Mouse (Mus musculus): ENCODE measurements around the gene Jmjd8. TPM values are rescaled to one million over a fixed set of nuclear protein-coding genes. Genes with fewer than 3 reads are reported as not detected.
"Not testable (repeated sequence)": the region's sequence is repeated elsewhere in the genome, so short reads cannot be mapped to it uniquely, and the experiment has no call there.

The Jmjd8 gene
- polyA plus RNA-seq, 1 experiment from 2014 or later: 40.6 TPM

DNA sequence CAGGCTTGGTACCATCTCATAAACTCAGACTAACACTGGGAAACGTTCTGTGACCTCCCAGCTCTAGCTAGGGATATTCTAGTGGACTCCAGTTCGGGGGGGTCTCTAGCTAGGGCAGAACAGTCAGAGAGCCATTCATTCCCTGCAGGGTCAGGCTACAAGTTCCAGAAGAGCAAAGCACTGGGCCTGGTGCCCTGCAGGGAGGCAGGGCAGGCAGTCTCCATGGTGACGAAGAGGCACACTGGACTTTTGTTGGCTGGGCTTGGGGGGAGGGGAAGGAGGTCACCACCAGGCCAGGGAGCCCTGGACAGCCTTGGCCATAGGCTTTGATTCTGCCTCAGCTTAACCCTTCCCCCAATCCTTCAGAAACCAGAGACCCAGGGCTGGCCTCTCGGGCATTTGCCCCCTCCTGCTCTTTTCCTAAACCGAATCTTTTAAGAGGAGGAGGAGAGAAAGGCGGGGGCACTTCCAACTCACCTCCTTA is 33.0 kb upstream of the Jmjd8 start, which contains the start of gene AC134908.4:
TSS of gene AC134908.4 (minus strand) at position 51 of the 484 bp plus-strand sequence.
- Histone ChIP-seq H3K27me3 (ENCODE audit: insufficient read depth, low read length) (no peaks in the 10 kb centered on the region), H3K9ac (peak within 1 kb of the TSS; percentile 52), H3K4me2 (peak within 1 kb of the TSS; percentile 98), H3K4me3 (ENCODE audit: low read depth, low read length) (peak within 1 kb of the TSS; percentile 61), H3K9me3 (ENCODE audit: low read depth, low read length) (no peaks in the 10 kb centered on the region), H3K4me1 (ENCODE audit: insufficient read depth) (peaks cover 14% of the 10 kb centered on the region), H3K36me3 (ENCODE audit: insufficient read depth) (0 out of 2 replicates have a peak, but pooled peaks cover 10% of the 10 kb centered on the region), H3K27ac (ENCODE audit: low read depth) (peak within 1 kb of the TSS; percentile 64; the same call in 1 of the 2 replicates)
- no peak for TF ChIP-seq CTCF (IDR thresholded peaks at IDR 0.05; ENCODE audit: low read depth)
- DNase-seq (peak; percentile 38), ATAC-seq (ENCODE audit: insufficient read depth) (no peak)
- 20% methylated on average over 6 of the region's 6 CpGs for WGBS

DNA sequence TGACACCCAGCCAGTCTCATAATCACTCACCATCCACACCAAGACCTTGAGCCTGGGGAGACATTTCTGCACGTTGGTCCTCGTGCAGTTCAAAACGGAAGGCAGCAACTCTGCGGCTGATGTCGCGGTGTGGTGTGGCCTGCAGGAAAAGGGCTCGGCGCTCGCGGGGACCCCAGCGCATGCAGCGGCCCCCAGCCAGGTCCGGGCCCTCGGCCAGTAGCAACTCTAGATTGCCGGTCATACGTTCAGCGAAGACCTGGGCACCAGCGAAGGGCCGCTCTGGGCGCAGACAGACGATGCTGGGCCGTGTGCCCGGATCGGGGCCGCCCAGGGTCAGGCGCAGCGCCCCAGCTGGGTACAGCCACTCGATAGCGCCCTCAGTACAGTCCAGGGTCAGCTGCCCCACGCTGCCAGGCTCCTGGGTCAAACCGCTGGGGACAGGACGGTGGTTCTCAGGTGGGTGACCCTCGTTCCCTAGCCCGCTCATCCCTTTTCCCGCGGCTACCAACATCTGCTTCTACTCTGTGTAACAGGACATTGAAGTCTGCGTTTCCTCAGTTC is 32.4 kb upstream of the Jmjd8 start:
- H3K9ac ChIP-seq: peak overlapping the region; percentile 52
- no peaks in the 10 kb centered on the region for H3K27me3 ChIP-seq (ENCODE audit: insufficient read depth, low read length)
- no peak for DNase-seq
- H3K27ac ChIP-seq (ENCODE audit: low read depth): peak overlapping the region; percentile 64; the same call in 1 of the 2 replicates
- H3K36me3 ChIP-seq (ENCODE audit: insufficient read depth): 0 out of 2 replicates have a peak, but pooled peaks cover 10% of the 10 kb centered on the region
- no peaks in the 10 kb centered on the region for H3K9me3 ChIP-seq (ENCODE audit: low read depth, low read length)
- H3K4me2 ChIP-seq: peak overlapping the region; percentile 98
- TF ChIP-seq CTCF (IDR thresholded peaks at IDR 0.05; ENCODE audit: low read depth): no peak
- peak; percentile 3; the same call in 1 of the 2 replicates for ATAC-seq (ENCODE audit: insufficient read depth)
- H3K4me1 ChIP-seq (ENCODE audit: insufficient read depth): peaks cover 14% of the 10 kb centered on the region
- H3K4me3 ChIP-seq (ENCODE audit: low read depth, low read length): peak overlapping the region; percentile 61
- under 1% methylated on average over 37 of the region's 37 CpGs for WGBS

DNA sequence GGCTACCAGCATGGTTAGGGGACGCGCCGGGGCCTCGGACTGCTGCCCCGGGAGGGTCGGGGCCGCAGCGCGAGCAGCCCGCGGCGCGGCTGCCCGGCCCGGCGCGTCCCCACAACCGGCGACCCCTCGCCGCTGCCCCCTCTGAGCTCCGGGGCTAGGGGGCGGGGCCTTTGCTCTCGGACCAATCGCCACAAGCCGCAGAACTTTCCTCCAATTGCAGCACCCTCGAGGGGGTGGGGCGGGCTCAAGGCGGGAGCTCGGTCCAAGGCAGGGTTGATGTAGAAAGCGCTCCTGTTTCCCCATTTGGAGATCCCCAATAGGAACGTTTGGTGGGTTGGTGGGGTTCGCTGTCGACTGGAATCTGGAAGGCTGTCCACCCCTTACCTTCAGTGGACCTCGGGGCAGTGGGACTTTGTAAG is 31.7 kb upstream of the Jmjd8 start, which contains the start of gene Metrn:
TSS of gene Metrn (minus strand) at position 186 of the 419 bp plus-strand sequence.
- Histone ChIP-seq H3K9me3 (ENCODE audit: low read depth, low read length) (no peaks in the 10 kb centered on the region), H3K27me3 (ENCODE audit: insufficient read depth, low read length) (no peaks in the 10 kb centered on the region), H3K4me2 (peak within 1 kb of the TSS; percentile 98), H3K4me1 (ENCODE audit: insufficient read depth) (peaks cover 14% of the 10 kb centered on the region), H3K36me3 (ENCODE audit: insufficient read depth) (0 out of 2 replicates have a peak, but pooled peaks cover 10% of the 10 kb centered on the region), H3K4me3 (ENCODE audit: low read depth, low read length) (peak within 1 kb of the TSS; percentile 61), H3K27ac (ENCODE audit: low read depth) (peak within 1 kb of the TSS; percentile 64; the same call in 1 of the 2 replicates), H3K9ac (peak within 1 kb of the TSS; percentile 52)
- no peak for TF ChIP-seq CTCF (IDR thresholded peaks at IDR 0.05; ENCODE audit: low read depth)
- WGBS: under 1% methylated on average over 35 of the region's 35 CpGs
- DNase-seq (peak; percentile 94), ATAC-seq (ENCODE audit: insufficient read depth) (peak; percentile 78)

DNA sequence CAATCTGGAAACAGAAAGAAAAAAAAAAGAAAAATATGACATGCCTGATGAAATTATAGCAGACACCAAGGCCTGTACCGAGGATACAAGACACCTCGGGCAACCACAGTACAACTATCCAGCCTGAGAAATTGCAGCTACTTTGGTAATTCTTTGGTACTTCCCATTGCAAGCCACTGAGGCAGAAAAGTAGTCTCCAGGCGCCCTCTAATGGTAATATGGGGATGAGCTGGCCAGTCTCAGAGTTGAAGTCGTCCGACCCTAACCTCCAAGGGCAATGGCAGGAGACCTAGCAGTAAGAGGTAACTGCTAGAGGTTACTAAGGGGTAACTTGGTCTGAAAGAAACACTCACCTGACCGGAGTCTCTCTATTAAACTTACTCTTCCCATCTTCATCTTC is 27.6 kb upstream of the Jmjd8 start:
- H3K9me3 ChIP-seq (ENCODE audit: low read depth, low read length): no peaks in the 10 kb centered on the region
- peak; percentile 84 for TF ChIP-seq CTCF (IDR thresholded peaks at IDR 0.05; ENCODE audit: low read depth)
- peaks cover under 1% of the 10 kb centered on the region; the same call in 1 of the 2 replicates for H3K4me1 ChIP-seq (ENCODE audit: insufficient read depth)
- H3K4me3 ChIP-seq (ENCODE audit: low read depth, low read length): no peak overlapping the region
- no peak for ATAC-seq (ENCODE audit: insufficient read depth)
- DNase-seq: peak; percentile 91
- WGBS: 6% methylated on average over 6 of the region's 6 CpGs
- no peak overlapping the region for H3K4me2 ChIP-seq
- no peak overlapping the region for H3K27ac ChIP-seq (ENCODE audit: low read depth)
- H3K9ac ChIP-seq: no peak overlapping the region
- H3K36me3 ChIP-seq (ENCODE audit: insufficient read depth): no peaks in the 10 kb centered on the region
- no peaks in the 10 kb centered on the region for H3K27me3 ChIP-seq (ENCODE audit: insufficient read depth, low read length)

DNA sequence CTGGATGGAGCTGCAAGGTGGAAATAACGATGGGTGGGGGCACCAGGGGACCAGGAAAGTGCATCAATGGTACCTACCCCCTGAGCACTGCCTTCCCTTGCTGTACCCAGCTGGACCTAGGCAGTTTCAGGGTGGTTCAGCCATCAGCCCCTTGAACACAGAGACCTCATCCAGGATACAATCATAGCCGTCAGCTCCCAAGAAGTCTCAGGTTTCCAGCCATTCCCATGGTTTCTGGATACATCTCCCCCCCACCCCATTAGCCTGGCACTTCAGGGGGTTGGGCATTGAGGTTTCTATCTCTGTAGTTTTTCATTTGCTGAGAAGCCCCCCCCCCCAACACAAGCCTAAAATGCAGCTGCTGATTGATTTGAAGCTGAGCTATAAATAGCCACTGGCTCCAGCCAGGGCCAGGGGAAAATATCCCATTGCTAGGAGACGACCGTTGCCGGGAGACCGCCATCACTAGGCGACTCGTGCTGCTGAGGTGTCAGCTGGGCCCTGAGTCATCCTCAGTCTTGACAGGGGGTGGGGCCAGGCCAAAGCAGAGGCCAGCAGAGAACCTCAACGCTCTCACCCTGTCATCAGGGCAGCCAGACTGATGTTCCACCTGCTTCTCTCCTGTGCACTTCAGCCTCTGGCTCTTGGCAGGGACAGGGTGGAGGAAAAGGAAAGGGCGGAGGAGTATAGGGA is 25.7 kb upstream of the Jmjd8 start:
- H3K4me2 ChIP-seq: no peak overlapping the region
- TF ChIP-seq CTCF (IDR thresholded peaks at IDR 0.05; ENCODE audit: low read depth): no peak
- peak; percentile 28 for DNase-seq
- no peaks in the 10 kb centered on the region; the same call in 1 of the 2 replicates for H3K27me3 ChIP-seq (ENCODE audit: insufficient read depth, low read length)
- H3K9me3 ChIP-seq (ENCODE audit: low read depth, low read length): no peaks in the 10 kb centered on the region
- no peaks in the 10 kb centered on the region for H3K4me1 ChIP-seq (ENCODE audit: insufficient read depth)
- H3K4me3 ChIP-seq (ENCODE audit: low read depth, low read length): no peak overlapping the region
- H3K9ac ChIP-seq: no peak overlapping the region
- no peaks in the 10 kb centered on the region for H3K36me3 ChIP-seq (ENCODE audit: insufficient read depth)
- H3K27ac ChIP-seq (ENCODE audit: low read depth): no peak overlapping the region
- 8% methylated on average over 10 of the region's 10 CpGs for WGBS
- peak; percentile 48; the same call in 1 of the 2 replicates for ATAC-seq (ENCODE audit: insufficient read depth)

DNA sequence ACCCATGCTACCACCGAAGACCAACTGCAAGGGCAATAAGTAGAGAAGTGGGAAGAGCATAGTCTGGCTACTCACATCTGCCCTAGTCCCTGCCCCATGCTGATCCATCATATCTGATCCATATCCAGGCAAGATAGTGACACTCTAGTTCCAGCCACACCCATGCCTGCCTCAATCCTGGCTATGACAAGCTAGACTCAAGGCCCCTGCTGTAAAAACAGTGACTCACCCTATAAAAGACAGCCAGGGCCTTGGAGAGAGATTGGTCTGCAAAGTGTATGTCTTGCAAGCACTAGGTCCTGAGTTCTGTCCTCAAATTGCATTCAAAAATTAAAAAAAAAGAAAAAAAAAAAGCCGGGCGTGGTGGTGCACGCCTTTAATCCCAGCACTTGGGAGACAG is 22.2 kb upstream of the Jmjd8 start:
- H3K27me3 ChIP-seq (ENCODE audit: insufficient read depth, low read length): peaks cover 31% of the 10 kb centered on the region
- H3K4me3 ChIP-seq (ENCODE audit: low read depth, low read length): no peak overlapping the region
- TF ChIP-seq CTCF (IDR thresholded peaks at IDR 0.05; ENCODE audit: low read depth): no peak
- no peak overlapping the region for H3K9ac ChIP-seq
- no peaks in the 10 kb centered on the region for H3K4me1 ChIP-seq (ENCODE audit: insufficient read depth)
- ATAC-seq (ENCODE audit: insufficient read depth) (no peak), DNase-seq (no peak)
- H3K9me3 ChIP-seq (ENCODE audit: low read depth, low read length): no peaks in the 10 kb centered on the region
- H3K4me2 ChIP-seq: no peak overlapping the region
- H3K27ac ChIP-seq (ENCODE audit: low read depth): no peak overlapping the region
- WGBS: 79% methylated on average over 4 of the region's 4 CpGs
- H3K36me3 ChIP-seq (ENCODE audit: insufficient read depth): no peaks in the 10 kb centered on the region

DNA sequence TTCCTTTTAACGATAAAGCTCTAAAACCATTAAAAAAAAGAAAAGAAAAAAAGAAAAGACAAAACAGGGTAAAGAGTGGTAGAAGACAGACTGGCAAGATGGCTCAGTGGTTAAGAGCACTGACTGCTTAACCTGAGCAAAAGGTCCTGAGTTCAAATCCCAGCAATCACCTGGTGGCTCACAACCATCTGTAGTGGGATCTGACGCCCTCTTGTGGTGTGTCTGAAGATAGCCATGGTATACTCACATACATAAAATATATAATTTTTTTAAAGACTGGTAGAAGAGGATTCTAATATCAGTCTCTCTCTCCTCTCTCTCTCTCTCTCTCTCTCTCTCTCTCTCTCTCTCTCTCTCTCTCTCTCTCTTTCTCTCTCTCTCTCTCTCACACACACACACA is 21.2 kb upstream of the Jmjd8 start:
- H3K27me3 ChIP-seq (ENCODE audit: insufficient read depth, low read length): peaks cover 40% of the 10 kb centered on the region
- 44% methylated on average over 2 of the region's 2 CpGs for WGBS
- not testable (repeated sequence) for DNase-seq; ATAC-seq (ENCODE audit: insufficient read depth); H3K4me3 ChIP-seq (ENCODE audit: low read depth, low read length); H3K36me3 ChIP-seq (ENCODE audit: insufficient read depth); H3K27ac ChIP-seq (ENCODE audit: low read depth); H3K4me1 ChIP-seq (ENCODE audit: insufficient read depth); H3K4me2 ChIP-seq; H3K9me3 ChIP-seq (ENCODE audit: low read depth, low read length); H3K9ac ChIP-seq
